Mouse (Mus musculus) myocyte (in vitro differentiated cells): Measurements from ENCODE around the gene Agap3.

Experiments used
- MAX ChIP-seq: IDR thresholded peaks from one replicate; pipeline ENCODE4 v1.6.1; 2011; ENCODE audit warnings: low read depth, mild to moderate bottlenecking, control low read depth
- POLR2A ChIP-seq: IDR thresholded peaks from one replicate; pipeline ENCODE4 v1.6.1; 2011; ENCODE audit warnings: low read depth, mild to moderate bottlenecking, control low read depth, moderate library complexity; ENCODE audit not compliant: insufficient read length
- REST ChIP-seq: IDR thresholded peaks from one replicate; pipeline ENCODE4 v1.6.1; 2011; ENCODE audit warnings: mild to moderate bottlenecking, control low read depth, moderate library complexity; ENCODE audit not compliant: insufficient read depth, insufficient read length
- USF1 ChIP-seq: IDR thresholded peaks from one replicate; pipeline ENCODE4 v1.6.1; 2011; ENCODE audit warnings: low read depth, mild to moderate bottlenecking, control low read depth, moderate library complexity

GRCm38 (mm10) chr5:24508406-24508805 is 56.4 kb downstream of the Agap3 start:
- TF ChIP-seq POLR2A (no peak), USF1 (no peak), MAX (no peak), REST (no peak)
